Mouse (Mus musculus): ENCODE data around the gene Glod4.

Gene Glod4

GRCm38 (mm10) chr11:76257386-76257785 lies 13.9 kb upstream of the Glod4 start:
- no peak for DNase-seq

- DNase-seq: peak in 1 of 2 experiments; percentile 30
Observed at GRCm38 (mm10) chr11:76256129-76256528, 12.6 kb upstream of the Glod4 start.

DNA sequence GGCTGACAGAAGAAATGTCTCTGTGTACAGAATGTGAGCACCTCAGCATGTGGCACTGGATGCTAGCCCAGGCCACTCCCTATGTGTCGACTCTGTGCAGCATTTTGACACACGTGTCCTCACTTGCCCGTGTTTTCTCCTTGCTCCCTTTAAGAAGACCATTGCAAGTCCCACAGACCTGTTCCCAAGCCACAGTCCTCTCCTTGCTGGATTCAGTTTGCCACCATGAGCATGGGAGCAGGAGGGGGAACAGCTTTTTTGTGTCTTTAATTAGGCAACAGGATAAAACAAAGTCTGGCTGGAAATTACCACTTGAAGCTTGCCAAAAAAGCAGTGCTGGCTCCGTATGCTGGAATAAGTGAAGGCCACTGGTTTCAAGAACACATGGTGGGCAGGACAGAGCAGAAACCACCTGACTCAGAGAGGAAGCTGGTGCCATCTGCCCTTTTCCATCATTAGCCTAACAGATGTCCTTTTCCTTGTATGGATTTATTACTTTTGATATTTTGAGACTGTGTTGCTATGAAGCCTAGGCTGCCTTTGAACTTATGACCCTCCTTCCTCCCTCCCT lies 12.0 kb upstream of the Glod4 start:
- DNase-seq: peak; percentile 82 to 85

GRCm38 (mm10) chr11:76253918-76254264 lies 10.4 kb upstream of the Glod4 start:
- peak in 1 of 2 experiments; percentile 18 for DNase-seq

DNA sequence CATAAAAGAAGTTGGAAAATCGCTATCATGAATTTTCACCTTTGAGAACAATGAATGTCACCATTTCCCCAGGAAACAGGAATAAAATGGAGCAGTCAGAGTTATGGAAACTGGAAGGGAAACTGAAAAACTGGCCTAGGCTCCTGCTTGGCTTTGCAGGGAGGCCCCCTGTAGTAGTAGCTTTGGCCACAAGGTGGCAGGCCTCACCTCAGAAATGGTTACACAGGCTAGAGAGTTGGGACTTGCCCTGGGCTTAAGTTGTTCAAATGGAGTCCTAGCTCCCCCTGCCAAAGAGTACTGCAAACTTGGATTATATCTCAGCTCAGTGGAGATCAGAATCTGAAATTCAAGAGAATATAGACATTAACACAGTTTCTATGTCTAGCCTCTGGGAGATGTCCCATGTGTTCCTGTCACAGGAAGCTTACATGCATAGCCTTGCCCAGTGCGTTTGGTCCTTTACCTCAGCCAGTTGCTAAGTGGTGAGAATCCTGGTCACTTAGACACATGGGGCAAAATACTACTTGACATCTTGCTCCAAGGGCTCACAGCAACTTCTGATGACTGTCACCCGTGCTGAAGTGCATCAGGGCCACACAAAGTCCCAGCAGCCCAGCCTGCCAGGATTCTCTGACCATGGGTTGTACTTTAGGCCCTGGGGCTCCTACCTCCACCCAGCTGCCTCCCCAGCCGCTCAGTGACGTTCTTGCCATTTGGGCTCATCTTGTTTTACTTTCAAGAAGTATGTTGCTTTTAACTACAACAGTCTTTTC lies 9.8 kb upstream of the Glod4 start:
- DNase-seq: peak; percentile 92 to 93

GRCm38 (mm10) chr11:76252036-76252435 lies 8.5 kb upstream of the Glod4 start:
- peak; percentile 78 for DNase-seq

DNA sequence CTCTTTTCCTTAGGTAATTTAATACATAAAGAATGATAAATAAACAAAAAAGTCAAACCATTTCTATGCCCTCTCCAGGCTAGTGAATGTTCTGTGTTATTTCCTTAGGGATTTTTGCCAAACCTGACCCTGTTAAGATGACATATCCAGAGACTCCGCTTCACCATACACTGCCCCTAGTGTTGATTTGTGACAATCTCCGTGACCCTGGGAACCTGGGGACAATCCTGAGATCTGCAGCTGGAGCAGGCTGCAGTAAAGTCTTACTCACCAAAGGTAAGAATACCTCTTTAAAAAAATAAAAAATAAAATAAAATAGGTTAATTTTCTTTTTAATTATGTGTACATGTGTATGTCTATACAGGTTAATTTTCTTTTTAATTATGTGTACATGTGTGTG lies 3.7 kb upstream of the Glod4 start:
- no peak for DNase-seq

DNA sequence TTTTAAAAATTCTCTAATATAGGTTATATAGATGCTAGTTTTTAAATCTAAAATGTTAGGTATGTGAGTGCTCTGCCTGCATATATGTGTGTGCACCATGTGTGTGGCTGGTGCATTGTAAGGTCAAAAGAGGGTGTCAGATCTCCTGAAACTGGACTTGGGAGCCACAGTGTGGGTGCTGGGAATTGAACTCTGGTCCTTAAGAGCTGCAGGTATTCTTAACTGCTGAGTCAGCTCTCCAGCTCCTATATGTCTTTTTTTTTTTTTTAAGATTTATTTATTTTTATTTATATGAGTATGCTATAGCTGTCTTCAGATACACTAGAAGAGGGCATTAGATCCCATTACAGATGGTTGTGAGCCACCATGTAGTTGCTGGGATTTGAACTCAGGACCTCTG lies 2.9 kb upstream of the Glod4 start:
- DNase-seq: no peak

DNA sequence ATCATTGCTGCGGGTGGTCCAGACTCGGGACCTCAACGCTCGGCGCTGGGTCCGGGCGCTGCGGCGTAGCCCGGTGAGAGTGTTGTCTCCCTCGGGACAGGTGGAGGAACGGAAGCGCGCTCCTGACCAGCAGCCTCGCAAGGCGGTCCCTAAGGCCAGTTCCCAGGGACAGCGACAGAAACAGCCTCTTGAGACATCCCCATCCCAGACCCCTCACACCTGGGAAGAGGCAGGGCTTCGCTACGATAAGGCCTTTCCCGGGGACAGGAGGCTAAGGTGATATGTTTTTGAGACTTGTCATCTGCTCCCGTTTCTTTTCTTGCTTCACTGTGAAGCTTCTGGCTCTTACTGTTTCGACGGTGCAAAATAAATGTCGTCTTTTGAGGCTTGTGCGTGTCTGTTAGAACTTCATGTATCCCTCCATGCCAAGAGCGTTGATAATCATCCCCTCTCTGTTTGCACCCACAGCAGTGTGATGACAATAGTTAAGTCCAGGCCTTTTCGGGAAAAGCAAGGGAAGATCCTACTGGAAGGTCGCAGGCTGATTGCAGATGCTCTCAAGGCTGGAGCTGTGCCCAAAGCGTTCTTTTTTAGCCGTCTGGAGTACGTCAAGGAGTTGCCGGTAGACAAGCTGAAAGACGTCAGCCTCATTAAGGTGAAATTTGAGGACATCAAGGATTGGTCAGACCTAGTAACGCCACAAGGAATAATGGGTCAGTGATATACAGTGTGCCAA lies 454 bp upstream of the Glod4 start:
- DNase-seq: peak in 1 of 2 experiments; percentile 31

DNA sequence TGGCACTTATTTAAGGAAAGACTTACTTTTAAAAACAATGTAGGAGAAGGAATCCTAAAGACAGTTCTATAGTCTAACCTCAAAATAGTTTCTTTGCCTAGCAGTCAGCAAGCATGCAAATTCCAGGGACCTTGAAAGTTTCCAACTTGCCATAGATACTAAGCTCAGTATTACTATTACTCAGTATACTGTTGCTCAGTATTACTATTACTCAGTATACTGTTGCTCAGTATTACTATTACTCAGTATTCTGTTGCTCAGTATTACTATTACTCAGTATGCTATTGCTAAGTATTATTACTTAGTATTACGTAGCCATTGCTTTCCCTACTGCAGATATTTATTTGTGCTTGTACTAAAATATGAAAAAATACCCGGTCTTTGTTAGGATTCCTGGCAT lies 3.8 kb downstream of the Glod4 start:
- DNase-seq: no peak

DNA sequence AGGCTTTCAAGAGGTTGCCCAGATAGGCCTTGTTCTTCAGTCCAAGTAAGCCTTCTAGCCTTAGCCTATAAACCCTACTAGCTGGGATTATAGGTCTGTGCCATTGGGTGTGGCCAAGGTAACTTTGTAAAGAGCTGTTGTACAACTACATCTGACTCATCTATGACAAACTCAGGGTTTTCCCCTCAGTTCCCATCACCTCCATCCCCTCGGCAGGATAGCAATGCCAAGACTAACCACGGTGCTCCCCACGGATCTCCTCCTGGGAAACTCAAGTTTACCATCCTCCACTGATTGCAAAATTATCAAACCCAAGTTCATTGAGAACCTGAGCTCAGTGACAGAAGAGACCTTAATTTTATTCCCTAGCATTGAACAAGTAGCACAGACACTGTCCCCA lies 7.4 kb downstream of the Glod4 start:
- DNase-seq: no peak

GRCm38 (mm10) chr11:76225051-76225450 lies 18.5 kb downstream of the Glod4 start:
- no peak for DNase-seq

DNA sequence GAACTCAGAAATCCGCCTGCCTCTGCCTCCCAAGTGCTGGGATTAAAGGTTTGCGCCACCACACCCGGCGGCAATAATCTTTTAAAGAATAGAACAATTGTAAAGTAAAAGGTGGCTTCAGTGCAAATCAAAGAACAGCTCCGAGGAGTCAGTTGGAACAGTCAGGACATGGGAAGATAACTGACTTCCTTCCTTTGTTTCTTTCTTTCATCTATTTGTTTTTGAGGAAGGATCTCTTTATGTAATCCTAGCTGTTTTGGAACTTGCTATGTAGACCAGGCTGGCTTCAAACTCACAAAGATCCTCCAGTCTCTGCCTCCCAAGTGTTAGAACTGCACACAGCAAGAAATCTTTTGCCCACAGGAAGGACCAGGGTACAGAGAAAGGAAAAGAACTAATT lies 18.9 kb downstream of the Glod4 start:
- DNase-seq: no peak

DNA sequence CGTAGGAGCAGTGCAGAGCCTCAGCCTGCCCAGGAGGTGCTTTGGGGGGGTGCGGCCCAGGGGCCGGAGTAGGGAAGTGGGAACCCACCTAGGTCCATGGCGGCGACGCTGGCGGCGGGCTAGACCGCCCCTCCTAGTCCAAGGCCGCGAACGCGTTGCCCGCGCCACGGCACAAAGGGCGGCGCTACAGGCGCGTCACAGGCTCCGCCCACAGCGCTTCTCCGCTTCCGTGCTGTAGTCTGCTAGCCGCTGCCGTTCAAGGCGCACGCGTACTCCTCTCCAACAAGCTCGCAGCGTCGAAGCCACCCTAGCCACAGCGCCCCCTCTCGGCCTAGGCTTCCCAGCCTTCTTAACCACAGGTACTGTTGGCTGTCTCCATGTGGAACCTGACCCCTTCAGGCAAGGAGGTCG lies 26.1 kb downstream of the Glod4 start, which contains the start of the genes Dbil5 and Gemin4:
Dbil5 (plus strand) TSS at position 219 of the 411 bp plus-strand sequence.
Gemin4 (minus strand) TSS at position 275 of the 411 bp plus-strand sequence.
- DNase-seq: peak; percentile 97 to 98

DNA sequence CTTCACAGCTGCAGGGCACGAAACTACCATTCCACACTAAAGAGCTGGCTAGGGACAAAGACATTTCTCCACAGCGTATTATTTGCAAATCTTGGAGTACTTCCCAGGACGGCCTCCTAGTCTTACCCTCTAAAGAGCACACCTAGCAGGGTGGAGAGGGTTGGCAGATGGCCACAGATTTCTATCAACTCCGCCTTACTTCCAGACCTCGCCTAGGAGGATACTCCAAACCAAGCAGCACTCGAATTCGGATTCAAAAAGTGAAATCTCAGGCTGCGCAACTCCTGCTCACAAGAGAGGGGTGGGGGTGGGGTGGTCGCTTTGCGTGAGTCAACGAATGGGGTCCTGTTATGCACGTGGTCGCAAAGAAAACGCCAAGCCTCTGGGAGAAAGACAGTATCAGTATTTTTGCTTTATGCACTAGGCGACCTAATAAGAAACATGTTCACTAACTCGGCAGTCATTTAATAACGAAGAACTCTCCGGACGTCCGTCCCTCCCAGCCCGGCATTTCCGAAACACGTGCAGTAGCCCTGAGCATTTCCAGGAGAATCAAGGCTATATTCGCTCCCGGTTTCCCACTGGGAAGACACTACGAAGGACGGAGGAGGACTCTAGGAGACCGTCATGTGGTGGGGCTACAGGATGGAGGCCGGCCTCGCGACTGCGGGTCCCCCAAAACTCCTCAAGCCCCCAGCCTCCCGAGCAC lies 26.7 kb downstream of the Glod4 start:
- peak; percentile 37 to 39 for DNase-seq

- DNase-seq: no peak
Observed at GRCm38 (mm10) chr11:76216049-76216540, 27.4 kb downstream of the Glod4 start.

DNA sequence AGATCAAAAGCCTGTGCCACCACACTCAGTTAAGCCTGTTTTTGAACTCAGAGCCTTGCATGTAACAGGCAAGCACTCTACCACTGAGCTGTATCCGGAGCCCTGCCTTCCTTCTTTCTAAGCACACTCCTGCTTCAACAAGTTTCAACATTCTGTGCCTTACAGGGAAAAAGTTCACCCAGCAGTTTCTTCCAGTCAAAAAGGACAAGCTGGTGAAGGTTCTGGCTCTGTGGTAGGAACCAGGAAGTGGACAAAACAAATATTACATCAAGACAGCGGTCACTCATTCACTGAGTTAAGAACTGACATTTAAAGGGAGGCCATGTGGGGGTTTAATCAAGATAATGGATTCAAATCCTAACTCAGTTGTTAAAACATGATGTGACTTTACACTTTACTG lies 28.5 kb downstream of the Glod4 start:
- DNase-seq: no peak

DNA sequence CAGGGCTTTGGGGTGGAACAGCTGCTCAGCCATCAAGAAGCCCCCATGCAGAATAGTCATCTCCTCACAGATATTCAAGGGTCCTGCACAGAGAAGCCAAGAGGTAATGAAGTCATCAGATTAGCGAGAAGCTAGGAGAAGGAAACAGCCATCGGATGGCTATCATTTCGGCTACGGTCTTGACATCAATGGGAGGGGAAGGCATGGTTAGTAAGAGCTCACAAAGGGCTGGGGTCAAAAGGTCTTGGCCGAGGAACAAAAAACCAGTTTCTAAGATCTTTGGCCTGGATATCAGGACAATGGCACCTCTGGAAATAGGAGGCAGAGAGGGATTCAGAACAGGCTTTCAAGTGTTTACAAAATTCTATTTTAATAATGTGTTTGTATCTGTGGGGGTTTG lies 29.7 kb downstream of the Glod4 start:
- no peak for DNase-seq

- peak in 1 of 2 experiments; percentile 24 for DNase-seq
Observed at GRCm38 (mm10) chr11:76211595-76211994, 31.9 kb downstream of the Glod4 start.

- DNase-seq: no peak
Observed at GRCm38 (mm10) chr11:76210228-76210985, 33.1 kb downstream of the Glod4 start.

DNA sequence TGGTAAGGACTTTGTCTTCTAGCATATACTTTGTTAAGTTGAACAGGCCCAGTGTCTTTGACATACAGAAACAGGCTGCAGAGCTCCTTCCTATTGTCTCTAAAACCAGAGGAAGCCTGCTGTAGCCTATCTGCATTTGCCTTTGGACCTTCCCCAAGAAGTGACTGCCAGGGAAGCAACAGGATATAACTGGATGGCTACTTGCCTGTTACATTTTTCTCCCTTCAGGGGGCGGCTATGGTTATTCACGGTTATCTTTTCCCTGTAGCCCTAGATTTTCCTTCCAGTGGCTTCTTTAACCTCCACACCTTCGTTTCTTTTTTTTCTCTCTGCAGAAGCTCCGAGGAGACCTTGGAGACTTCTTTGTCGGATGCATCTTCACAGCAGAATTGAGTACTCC lies 36.7 kb downstream of the Glod4 start:
- no peak for DNase-seq
